Mouse (Mus musculus) E14TG2a.4 (cell line): ENCODE results near the gene Scarb1.

Experiments
- CTCF ChIP-seq: conservative IDR thresholded peaks from 2 replicates; pipeline ENCODE4 v1.5.1; 2014; ENCODE audit warnings: low read length
- NANOG ChIP-seq: IDR thresholded peaks from 2 replicates; pipeline ENCODE4 v1.6.1; 2014; ENCODE audit warnings: borderline replicate concordance, low read length, mixed read lengths
- POU5F1 ChIP-seq: IDR thresholded peaks from 2 replicates; pipeline ENCODE4 v1.6.1; 2014; ENCODE audit warnings: low read length, borderline replicate concordance

DNA sequence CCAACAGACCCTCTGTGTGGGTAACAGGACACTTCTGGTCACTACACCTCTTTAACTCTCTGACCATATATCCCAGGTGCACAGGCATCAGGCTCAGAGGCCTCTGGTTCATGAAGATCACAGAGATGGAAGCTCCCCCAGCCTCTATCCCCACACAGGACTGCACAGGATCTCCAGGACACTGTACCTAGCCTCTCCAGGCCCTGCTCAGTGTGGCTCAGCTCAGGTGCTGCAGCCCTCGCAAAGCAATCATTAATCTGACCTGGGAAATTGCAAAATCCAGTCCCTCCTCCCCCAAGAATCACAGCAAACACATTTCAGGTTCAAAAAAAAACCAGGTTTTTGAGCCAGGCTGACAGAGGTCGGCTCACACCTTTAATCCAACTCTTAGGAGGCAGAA is 29.9 kb downstream of the Scarb1 start:
- TF ChIP-seq CTCF, result no peak
- no peak for TF ChIP-seq POU5F1
- no peak for TF ChIP-seq NANOG
